Mouse (Mus musculus): ENCODE results near the gene Ndufs8. TPM values are rescaled to one million over a fixed set of nuclear protein-coding genes. Genes with fewer than 3 reads are reported as not detected.

The Ndufs8 gene
- polyA plus RNA-seq, 1 experiment = 309 TPM

GRCm38 (mm10) chr19:3947813-3948212 is 35.2 kb upstream of the Ndufs8 start:
- H3K79me3 ChIP-seq (ENCODE audit: low read depth) = no peaks in the 10 kb centered on the region
- H3ac ChIP-seq (ENCODE audit: control insufficient read depth, insufficient read length, low read depth) = no peak overlapping the region
- no peak overlapping the region for H3K4me3 ChIP-seq (ENCODE audit: insufficient read depth, poor library complexity, severe bottlenecking)
- H3K27me3 ChIP-seq (ENCODE audit: control insufficient read depth, insufficient read depth, insufficient read length) = no peaks in the 10 kb centered on the region
- TF ChIP-seq USF1 (IDR thresholded peaks at IDR 0.05; ENCODE audit: low read depth) = no peak
- TF ChIP-seq MYOG (IDR thresholded peaks at IDR 0.05; ENCODE audit: control insufficient read depth, extremely low read depth, insufficient read length) = no peak
- TF ChIP-seq FOSL1 (IDR thresholded peaks at IDR 0.05; ENCODE audit: insufficient read depth, low read length, poor library complexity, severe bottlenecking) = no peak
- no peak for TF ChIP-seq MYOD1 (IDR thresholded peaks at IDR 0.05; ENCODE audit: control insufficient read depth, insufficient read length, low read depth)
- no peak for TF ChIP-seq CTCF (IDR thresholded peaks at IDR 0.05; ENCODE audit: control insufficient read depth, insufficient read depth, insufficient read length)
- TF ChIP-seq CEBPB (IDR thresholded peaks at IDR 0.05; ENCODE audit: low read depth) = no peak
- no peak for TF ChIP-seq MAX (IDR thresholded peaks at IDR 0.05)
- H3K36me3 ChIP-seq (ENCODE audit: control insufficient read depth, insufficient read depth) = no peaks in the 10 kb centered on the region
- H3K79me2 ChIP-seq (ENCODE audit: control insufficient read depth, insufficient read depth) = no peaks in the 10 kb centered on the region

GRCm38 (mm10) chr19:3946715-3947114 is 34.1 kb upstream of the Ndufs8 start:
- Histone ChIP-seq H3K27me3 (ENCODE audit: control insufficient read depth, insufficient read depth, insufficient read length) (no peaks in the 10 kb centered on the region), H3ac (ENCODE audit: control insufficient read depth, insufficient read length, low read depth) (no peak overlapping the region), H3K4me3 (ENCODE audit: insufficient read depth, poor library complexity, severe bottlenecking) (no peak overlapping the region), H3K79me3 (ENCODE audit: low read depth) (no peaks in the 10 kb centered on the region), H3K79me2 (ENCODE audit: control insufficient read depth, insufficient read depth) (no peaks in the 10 kb centered on the region), H3K36me3 (ENCODE audit: control insufficient read depth, insufficient read depth) (no peaks in the 10 kb centered on the region)
- TF ChIP-seq CEBPB (IDR thresholded peaks at IDR 0.05; ENCODE audit: low read depth) = no peak
- peak; percentile 58 for TF ChIP-seq CTCF (IDR thresholded peaks at IDR 0.05; ENCODE audit: control insufficient read depth, insufficient read depth, insufficient read length)

GRCm38 (mm10) chr19:3945872-3946564 is 33.4 kb upstream of the Ndufs8 start:
- TF ChIP-seq MAX (IDR thresholded peaks at IDR 0.05) (no peak), MYOG (IDR thresholded peaks at IDR 0.05; ENCODE audit: control insufficient read depth, extremely low read depth, insufficient read length) (no peak), FOSL1 (IDR thresholded peaks at IDR 0.05; ENCODE audit: insufficient read depth, low read length, poor library complexity, severe bottlenecking) (no peak), CEBPB (IDR thresholded peaks at IDR 0.05; ENCODE audit: low read depth) (no peak), CTCF (IDR thresholded peaks at IDR 0.05; ENCODE audit: control insufficient read depth, insufficient read depth, insufficient read length) (no peak), MYOD1 (IDR thresholded peaks at IDR 0.05; ENCODE audit: control insufficient read depth, insufficient read length, low read depth) (no peak), USF1 (IDR thresholded peaks at IDR 0.05; ENCODE audit: low read depth) (no peak)
- Histone ChIP-seq H3K27me3 (ENCODE audit: control insufficient read depth, insufficient read depth, insufficient read length) (no peaks in the 10 kb centered on the region), H3K4me3 (ENCODE audit: insufficient read depth, poor library complexity, severe bottlenecking) (no peak overlapping the region), H3K79me2 (ENCODE audit: control insufficient read depth, insufficient read depth) (no peaks in the 10 kb centered on the region), H3ac (ENCODE audit: control insufficient read depth, insufficient read length, low read depth) (no peak overlapping the region), H3K79me3 (ENCODE audit: low read depth) (no peaks in the 10 kb centered on the region), H3K36me3 (ENCODE audit: control insufficient read depth, insufficient read depth) (no peaks in the 10 kb centered on the region)

- Histone ChIP-seq H3K4me3 (ENCODE audit: insufficient read depth, poor library complexity, severe bottlenecking) (no peak overlapping the region), H3ac (ENCODE audit: control insufficient read depth, insufficient read length, low read depth) (no peak overlapping the region), H3K79me3 (ENCODE audit: low read depth) (no peaks in the 10 kb centered on the region), H3K36me3 (ENCODE audit: control insufficient read depth, insufficient read depth) (no peaks in the 10 kb centered on the region), H3K79me2 (ENCODE audit: control insufficient read depth, insufficient read depth) (no peaks in the 10 kb centered on the region), H3K27me3 (ENCODE audit: control insufficient read depth, insufficient read depth, insufficient read length) (no peaks in the 10 kb centered on the region)
- TF ChIP-seq USF1 (IDR thresholded peaks at IDR 0.05; ENCODE audit: low read depth) (no peak), MYOD1 (IDR thresholded peaks at IDR 0.05; ENCODE audit: control insufficient read depth, insufficient read length, low read depth) (no peak), FOSL1 (IDR thresholded peaks at IDR 0.05; ENCODE audit: insufficient read depth, low read length, poor library complexity, severe bottlenecking) (no peak), MAX (IDR thresholded peaks at IDR 0.05) (no peak), CTCF (IDR thresholded peaks at IDR 0.05; ENCODE audit: control insufficient read depth, insufficient read depth, insufficient read length) (no peak), CEBPB (IDR thresholded peaks at IDR 0.05; ENCODE audit: low read depth) (no peak), MYOG (IDR thresholded peaks at IDR 0.05; ENCODE audit: control insufficient read depth, extremely low read depth, insufficient read length) (no peak)
These were observed 30.6 kb upstream of the Ndufs8 start for GRCm38 (mm10) chr19:3942986-3943735.

- Histone ChIP-seq H3K4me3 (ENCODE audit: insufficient read depth, poor library complexity, severe bottlenecking) (no peak overlapping the region), H3ac (ENCODE audit: control insufficient read depth, insufficient read length, low read depth) (no peak overlapping the region), H3K79me2 (ENCODE audit: control insufficient read depth, insufficient read depth) (no peaks in the 10 kb centered on the region), H3K79me3 (ENCODE audit: low read depth) (no peaks in the 10 kb centered on the region), H3K27me3 (ENCODE audit: control insufficient read depth, insufficient read depth, insufficient read length) (no peaks in the 10 kb centered on the region), H3K36me3 (ENCODE audit: control insufficient read depth, insufficient read depth) (no peaks in the 10 kb centered on the region)
- TF ChIP-seq FOSL1 (IDR thresholded peaks at IDR 0.05; ENCODE audit: insufficient read depth, low read length, poor library complexity, severe bottlenecking) (no peak), USF1 (IDR thresholded peaks at IDR 0.05; ENCODE audit: low read depth) (no peak), MYOG (IDR thresholded peaks at IDR 0.05; ENCODE audit: control insufficient read depth, extremely low read depth, insufficient read length) (no peak), MYOD1 (IDR thresholded peaks at IDR 0.05; ENCODE audit: control insufficient read depth, insufficient read length, low read depth) (no peak), CTCF (IDR thresholded peaks at IDR 0.05; ENCODE audit: control insufficient read depth, insufficient read depth, insufficient read length) (no peak)
These were observed 29.7 kb upstream of the Ndufs8 start for GRCm38 (mm10) chr19:3942315-3942714.
